Mouse (Mus musculus) kidney, postnatal 25 days (tissue): ENCODE data around the gene Sufu.

Experiments used
- DNase-seq, 2 experiments: peaks; one replicate each; pipeline ENCODE4 v3.0.0; 2021; ENCODE audit warnings: mixed read lengths in 2 of 2

Sufu gene

GRCm38 (mm10) chr19:46396686-46397435 is at the start of gene Sufu:
Sufu (plus strand) TSS chr19:46396896.
- DNase-seq: peak; percentile 98 to 99

DNA sequence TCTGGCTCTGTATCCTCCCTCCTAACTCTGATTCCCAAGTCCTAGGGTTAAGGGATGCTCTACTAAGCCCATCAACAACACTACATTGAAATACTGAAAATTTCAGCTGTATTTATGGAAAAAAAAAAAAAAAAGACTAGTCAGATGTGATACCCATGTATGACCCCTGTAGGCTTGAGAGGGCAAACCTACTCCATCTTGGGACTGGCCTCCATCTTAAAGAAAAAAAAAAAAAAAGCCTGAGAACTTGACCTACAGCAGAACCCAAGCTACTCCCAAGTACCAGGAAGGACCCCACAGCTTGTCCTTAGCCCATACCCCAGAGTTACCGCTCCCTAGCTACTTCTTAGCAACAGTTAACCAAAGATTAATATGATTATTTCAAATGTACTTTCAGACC is 49.5 kb upstream of the Sufu start:
- DNase-seq: no peak

- no peak for DNase-seq
These were observed 48.6 kb upstream of the Sufu start for GRCm38 (mm10) chr19:46347936-46348668.

DNA sequence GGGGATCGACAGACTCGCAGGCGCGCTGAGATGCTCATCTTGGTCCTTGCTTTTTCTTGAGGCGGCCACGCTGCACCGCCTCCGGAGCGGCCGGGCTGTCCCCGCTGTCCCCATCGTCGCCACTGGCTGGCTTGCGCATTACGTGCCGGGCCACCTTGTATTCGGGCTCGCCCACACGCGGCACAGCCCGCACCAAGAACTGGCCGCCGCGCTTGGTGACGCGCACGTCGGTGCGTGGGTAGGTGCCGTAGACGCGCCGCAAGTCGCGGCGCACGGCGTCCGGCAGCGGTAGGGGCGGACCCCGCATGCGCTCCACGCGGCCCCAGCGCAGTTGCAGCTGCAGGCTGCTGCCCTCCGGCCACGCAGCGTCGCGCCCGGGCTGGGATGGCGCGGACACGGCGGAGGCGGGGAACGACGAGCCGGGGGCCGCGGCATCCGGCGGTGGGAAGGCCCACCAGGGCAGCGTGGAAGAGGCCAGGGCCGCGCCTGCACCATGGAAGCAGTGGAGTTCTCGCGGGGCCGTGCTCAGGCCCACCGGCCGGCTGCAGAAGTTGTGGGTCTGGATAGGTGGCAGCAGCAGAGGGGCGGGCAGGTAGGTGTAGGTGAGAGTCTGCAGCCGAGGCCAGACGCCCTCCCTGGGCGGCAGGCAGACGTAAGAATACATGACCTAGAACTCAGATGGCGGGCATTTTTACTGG is 47.8 kb upstream of the Sufu start:
- peak; percentile 68 to 84 for DNase-seq

DNA sequence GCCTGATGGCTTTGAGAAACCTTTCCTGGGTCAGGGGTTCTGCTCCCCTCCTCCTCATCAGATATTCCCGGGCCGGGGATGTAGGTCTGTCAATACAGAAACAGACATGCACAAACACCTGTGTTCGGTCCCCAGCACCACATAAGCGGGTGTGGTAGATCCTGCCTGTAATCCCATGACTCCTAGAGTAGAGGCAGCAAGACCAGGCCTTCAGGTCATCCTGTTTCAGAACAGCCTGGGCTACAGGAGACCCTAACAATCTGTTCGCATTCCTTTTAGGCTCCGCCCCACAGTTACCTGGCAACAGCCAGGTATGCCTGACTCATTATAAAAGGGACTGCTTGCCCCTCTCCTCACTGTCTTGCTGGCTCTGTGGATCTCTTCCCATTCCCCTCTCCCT is 47.1 kb upstream of the Sufu start:
- no peak for DNase-seq

- DNase-seq: no peak
These were observed 46.3 kb upstream of the Sufu start, which contains the start of gene 2310034G01Rik for GRCm38 (mm10) chr19:46350168-46350932. 2310034G01Rik (minus strand) TSS chr19:46350302.

GRCm38 (mm10) chr19:46356701-46357138 is 40.0 kb upstream of the Sufu start:
- DNase-seq: peak; percentile 91 to 96

- DNase-seq: no peak
These were observed 39.1 kb upstream of the Sufu start for GRCm38 (mm10) chr19:46357344-46358280.

DNA sequence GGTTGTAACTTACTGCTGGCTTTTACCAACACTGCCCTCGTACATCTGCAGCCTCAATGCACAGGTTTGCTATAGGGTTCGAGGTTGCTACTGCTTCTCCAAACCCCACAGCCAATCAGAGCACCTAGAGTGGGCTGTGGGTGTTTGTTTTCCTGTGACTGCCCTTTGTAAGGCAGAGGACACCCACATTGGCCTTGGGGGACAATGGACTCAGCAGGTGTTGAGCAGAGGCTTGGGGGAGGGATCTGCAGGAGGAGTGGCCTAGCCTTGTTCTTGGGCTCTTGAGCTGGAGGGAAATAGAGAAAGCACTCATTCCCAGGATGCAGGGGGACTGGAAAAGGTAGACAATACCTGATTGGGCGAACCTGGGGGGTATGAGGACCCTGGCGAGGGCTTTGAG is 38.3 kb upstream of the Sufu start:
- no peak for DNase-seq

DNA sequence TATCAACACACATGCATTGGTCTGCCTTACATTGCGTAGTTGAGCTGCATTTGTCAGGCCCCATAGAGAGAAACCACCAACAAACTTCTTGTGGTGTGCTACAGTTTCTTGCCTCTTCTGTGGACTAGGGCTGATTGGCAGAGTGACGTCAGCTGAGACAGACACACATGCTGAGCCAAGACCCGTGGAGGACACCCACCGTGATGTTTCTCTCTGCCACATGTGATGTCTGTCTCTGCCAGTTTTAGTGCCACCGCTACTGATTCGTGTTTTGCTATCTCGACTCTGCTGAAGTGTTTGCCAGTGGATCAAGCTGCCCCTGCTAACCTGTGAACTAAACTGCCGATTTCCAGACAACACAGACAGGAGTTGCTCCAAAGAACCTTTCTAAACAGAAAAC is 34.6 kb upstream of the Sufu start:
- no peak for DNase-seq

DNA sequence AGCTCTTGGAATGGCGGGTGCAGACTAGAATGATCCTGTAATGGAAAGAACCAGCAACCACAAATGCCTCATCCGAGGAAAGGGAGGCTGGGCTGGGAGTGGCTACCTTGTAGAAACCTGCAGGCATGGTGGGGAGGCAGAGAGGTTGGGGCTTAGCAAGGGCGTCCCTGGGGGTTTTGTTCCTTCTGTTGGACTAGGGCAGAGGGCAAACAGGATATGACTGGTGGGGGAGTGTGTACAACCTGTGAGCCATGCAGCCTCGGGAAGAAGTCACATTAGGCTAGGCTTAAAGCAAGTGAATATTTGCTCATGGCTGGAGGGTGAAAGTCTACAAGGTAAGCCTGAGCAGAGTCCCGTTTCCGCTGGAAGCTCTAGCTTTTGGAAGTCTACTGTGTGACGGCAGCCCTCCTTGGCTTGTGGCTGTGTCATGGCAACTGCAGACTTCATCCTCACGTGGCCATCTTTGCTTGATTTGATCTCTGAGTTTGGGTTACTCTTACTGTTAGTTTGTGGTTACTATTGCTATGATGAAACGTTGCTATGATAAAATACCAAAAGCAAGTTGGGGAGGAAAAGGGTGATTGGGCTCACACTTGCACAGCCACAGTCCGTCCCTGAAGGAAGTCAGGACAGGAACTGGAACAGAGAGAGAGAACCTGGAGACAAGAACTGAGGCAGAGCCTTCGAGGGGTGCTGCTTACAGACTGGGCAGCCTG is 33.2 kb upstream of the Sufu start:
- DNase-seq: no peak

DNA sequence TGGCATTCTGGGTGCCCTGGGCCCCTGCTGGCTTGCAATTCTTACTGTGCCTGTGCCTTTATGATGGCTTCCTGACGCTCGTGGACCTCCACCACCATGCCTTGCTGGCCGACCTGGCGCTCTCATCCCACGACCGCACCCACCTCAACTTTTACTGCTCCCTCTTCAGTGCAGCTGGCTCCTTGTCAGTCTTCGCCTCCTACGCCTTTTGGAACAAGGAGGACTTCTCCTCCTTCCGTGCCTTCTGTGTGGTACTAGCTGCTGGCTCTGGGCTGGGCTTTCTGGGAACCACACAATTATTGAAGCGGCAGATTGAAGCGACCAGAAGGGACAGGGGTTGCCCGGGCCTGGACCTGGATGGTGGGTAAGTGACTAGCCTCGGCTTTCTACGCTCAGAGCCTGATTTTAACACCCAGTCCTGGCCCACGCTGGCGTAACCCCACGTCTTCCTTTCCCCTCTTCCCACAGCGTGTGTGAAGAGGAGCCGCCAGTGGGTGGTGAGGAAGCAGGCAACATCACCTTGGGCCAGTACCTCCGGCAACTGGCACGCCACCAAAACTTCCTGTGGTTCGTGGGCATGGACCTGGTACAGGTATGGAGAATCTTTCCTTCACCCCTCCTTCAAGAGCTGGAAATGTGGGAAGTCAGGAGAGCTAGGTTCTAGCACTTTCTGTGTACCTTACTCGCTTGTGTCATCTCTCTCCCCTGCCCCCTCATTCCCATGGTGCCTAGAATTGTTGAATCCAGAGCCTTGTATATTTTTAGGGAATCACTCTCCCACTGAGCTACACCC is 28.7 kb upstream of the Sufu start:
- DNase-seq: no peak

DNA sequence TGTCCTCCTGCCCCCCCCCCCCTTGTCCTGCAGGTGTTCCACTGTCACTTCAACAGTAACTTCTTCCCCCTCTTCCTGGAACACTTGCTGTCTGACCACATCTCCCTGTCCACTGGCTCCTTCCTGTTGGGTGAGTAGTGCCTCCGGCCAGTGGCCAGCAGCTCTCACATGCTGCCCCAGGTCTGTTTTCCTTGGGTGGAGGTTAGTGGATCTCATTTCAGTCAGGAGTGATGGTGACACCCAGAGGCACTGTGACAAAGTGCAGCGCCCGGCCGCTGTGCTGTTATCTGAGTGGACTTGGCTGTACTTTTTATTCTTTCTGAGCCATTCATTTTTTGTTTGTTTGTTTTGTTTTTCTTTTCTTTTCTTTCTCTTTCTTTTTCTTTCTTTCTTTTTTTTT is 27.5 kb upstream of the Sufu start:
- DNase-seq: peak; percentile 74 to 82

- no peak for DNase-seq
These were observed 22.1 kb upstream of the Sufu start for GRCm38 (mm10) chr19:46374477-46375088.

DNA sequence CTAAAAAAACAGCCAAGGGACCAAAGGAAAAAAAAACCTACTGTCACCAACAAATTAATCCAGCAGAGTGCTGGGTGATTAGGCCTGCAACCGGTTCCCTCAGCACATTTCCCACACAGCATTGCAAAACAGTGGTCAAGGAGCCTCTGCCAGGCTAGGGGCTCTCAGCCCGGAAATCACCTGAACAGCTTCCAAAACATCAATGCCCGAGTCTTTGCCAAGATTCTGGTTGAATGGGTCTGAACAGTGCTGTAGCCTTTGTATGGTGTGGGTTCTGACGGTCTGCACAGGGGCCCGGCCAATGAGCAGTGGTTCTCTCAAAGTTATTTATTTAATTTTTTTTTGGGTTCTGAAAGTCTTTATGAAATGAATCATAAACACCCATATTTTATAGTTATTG is 21.2 kb upstream of the Sufu start:
- DNase-seq: no peak

- DNase-seq: no peak
These were observed 20.8 kb upstream of the Sufu start for GRCm38 (mm10) chr19:46375891-46376290.

DNA sequence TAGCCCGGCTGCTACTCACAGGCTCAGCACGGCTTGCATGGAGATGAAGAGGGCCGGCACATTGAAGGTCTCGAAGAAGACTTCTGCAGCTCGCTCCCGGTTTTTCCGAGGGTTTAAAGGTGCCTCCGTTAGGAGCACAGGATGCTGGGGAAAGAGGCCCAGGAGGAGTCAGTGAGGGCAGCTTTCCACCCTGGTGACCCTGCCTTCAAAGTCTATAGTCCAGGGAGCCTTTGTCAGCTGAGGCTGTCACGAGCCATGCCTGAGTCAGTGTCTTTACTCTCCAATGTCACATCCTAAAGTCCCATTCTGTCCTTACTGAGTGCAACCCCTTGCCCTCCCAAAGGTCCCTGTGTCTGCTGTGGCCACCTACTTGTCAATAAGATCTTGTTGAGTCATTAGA is 14.4 kb upstream of the Sufu start:
- peak; percentile 52 to 85 for DNase-seq

DNA sequence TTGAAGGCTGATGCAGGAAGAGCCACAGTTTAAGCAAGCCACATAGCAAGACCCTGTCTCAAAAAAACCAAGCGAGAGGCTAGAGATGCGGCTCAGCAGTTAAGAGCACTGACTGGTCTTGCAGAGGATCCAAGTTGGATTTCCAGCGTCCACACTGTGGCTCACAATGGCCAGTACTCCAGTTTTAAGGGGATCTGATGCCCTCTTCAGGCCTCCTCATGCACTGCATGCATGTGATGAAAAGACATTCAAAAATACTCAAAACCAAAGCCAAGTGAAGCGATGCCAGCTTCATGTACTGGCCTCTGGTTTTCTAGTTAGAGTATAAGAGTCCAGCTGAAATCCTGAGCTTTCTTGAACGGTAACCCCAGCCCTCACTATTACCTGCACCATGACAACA is 6.8 kb upstream of the Sufu start:
- peak in 1 of 2 experiments; percentile 35 for DNase-seq

- peak in 1 of 2 experiments; percentile 68 for DNase-seq
These were observed 4.7 kb upstream of the Sufu start for GRCm38 (mm10) chr19:46392018-46392417.

- DNase-seq: no peak
These were observed 2.0 kb upstream of the Sufu start for GRCm38 (mm10) chr19:46394712-46395108.
